Mouse (Mus musculus) limb, embryonic 14.5 days (tissue): ENCODE measurements at regions not wholly inside any gene's neighbourhood (a gene's known extent, or its start where the extent isn't known, plus 50 kb on each side); places are given as distances from the start of the nearest gene placed in this dataset.
A peak's percentile ranks its signal among the peaks of the same experiment; 100 is the strongest.
"Not testable (repeated sequence)": the region's sequence is repeated elsewhere in the genome, so short reads cannot be mapped to it uniquely, and the experiment has no call there.

Source experiments
- ATAC-seq: fragments of 200-750 bp; cut with Nextera tagmentation; 2 replicates; pipeline ENCODE4 v1.8.0; 2017; ENCODE audit warnings: low read depth, moderate number of reproducible peaks, moderate TSS enrichment; ENCODE audit not compliant: low FRiP score
- DNase-seq: peaks from one replicate; pipeline ENCODE4 v3.0.0-alpha.2; 2015; ENCODE audit warnings: low spot score
- H3K27ac ChIP-seq: fragments of 300-500 bp; sonication (generic); replicated peaks from 2 replicates; pipeline ENCODE4 v1.5.1; 2014; ENCODE audit warnings: low read depth, mild to moderate bottlenecking, low read length, moderate library complexity, mixed read lengths
- H3K27me3 ChIP-seq: fragments of 300-500 bp; sonication (generic); 2 replicates; pipeline ENCODE4 v1.6.1; 2014; ENCODE audit warnings: low read length, mixed read lengths; ENCODE audit not compliant: control insufficient read depth, insufficient read depth
- H3K36me3 ChIP-seq: fragments of 300-500 bp; sonication (generic); 2 replicates; pipeline ENCODE4 v1.6.1; 2014; ENCODE audit warnings: mild to moderate bottlenecking, low read length, moderate library complexity, mixed read lengths; ENCODE audit not compliant: control insufficient read depth, insufficient read depth
- H3K4me1 ChIP-seq: fragments of 300-500 bp; sonication (generic); 2 replicates; pipeline ENCODE4 v1.6.1; 2014; ENCODE audit warnings: antibody characterized with exemption, low read length, mixed read lengths; ENCODE audit not compliant: control insufficient read depth, insufficient read depth
- H3K4me2 ChIP-seq: fragments of 300-500 bp; sonication (generic); replicated peaks from 2 replicates; pipeline ENCODE4 v1.6.1; 2014; ENCODE audit warnings: low read depth, mild to moderate bottlenecking, low read length, moderate library complexity; ENCODE audit not compliant: severe bottlenecking
- H3K4me3 ChIP-seq: fragments of 300-500 bp; sonication (generic); replicated peaks from 2 replicates; pipeline ENCODE4 v1.5.1; 2014; ENCODE audit warnings: low read length
- H3K9ac ChIP-seq: fragments of 300-500 bp; sonication (generic); 2 replicates; pipeline ENCODE4 v1.6.1; 2014; ENCODE audit warnings: mild to moderate bottlenecking, low read depth, low read length, moderate library complexity; ENCODE audit not compliant: severe bottlenecking
- H3K9me3 ChIP-seq: fragments of 300-500 bp; sonication (generic); 2 replicates; pipeline ENCODE4 v1.6.1; 2016; ENCODE audit warnings: low read length; ENCODE audit not compliant: control insufficient read depth
- POLR2A ChIP-seq: fragments of 200-500 bp; IDR thresholded peaks from 2 replicates; pipeline ENCODE4 v1.8.0; 2012; ENCODE audit warnings: inconsistent platforms, mild to moderate bottlenecking, moderate library complexity, borderline replicate concordance; ENCODE audit not compliant: insufficient read depth, insufficient read length; ENCODE audit errors: extremely low read depth
- whole genome bisulfite sequencing: fragments of 180-500 bp; shearing (Covaris S2); extraction: QIAGEN DNeasy Blood & Tissue Kit; methylation state at CpG from one replicate; pipeline ENCODE4 v1.1.7; 2014; 5-methylcytosine and 5-hydroxymethylcytosine counted together

- WGBS, result 61% methylated on average over 5 of the region's 5 CpGs
Observed at GRCm38 (mm10) chr7:106616932-106617331, 63.5 kb downstream of the Olfr693 start.

GRCm38 (mm10) chr7:106612723-106613122, 67.7 kb downstream of the Olfr693 start:
- ATAC-seq, result no peak
- Histone ChIP-seq H3K9me3 (no peaks in the 10 kb centered on the region), H3K9ac (no peak overlapping the region), H3K27ac (no peak overlapping the region), H3K27me3 (no peaks in the 10 kb centered on the region), H3K4me2 (no peak overlapping the region), H3K4me3 (no peak overlapping the region), H3K4me1 (no peaks in the 10 kb centered on the region), H3K36me3 (no peaks in the 10 kb centered on the region)
- WGBS, result 92% methylated on average over 1 of the region's 1 CpGs
- no peak for DNase-seq
- TF ChIP-seq POLR2A, result no peak

More at GRCm38 (mm10) chr7:106616932-106617331, 63.5 kb downstream of the Olfr693 start:
- not testable (repeated sequence) for H3K9me3 ChIP-seq, H3K4me3 ChIP-seq, ATAC-seq, H3K27me3 ChIP-seq, H3K9ac ChIP-seq, DNase-seq, H3K4me1 ChIP-seq, H3K4me2 ChIP-seq, H3K27ac ChIP-seq, H3K36me3 ChIP-seq

GRCm38 (mm10) chr7:106580424-106580823, 100.0 kb downstream of the Olfr693 start:
- ATAC-seq (no peak), DNase-seq (peak; percentile 3)
- Histone ChIP-seq H3K9ac (no peak overlapping the region), H3K4me1 (no peaks in the 10 kb centered on the region), H3K27me3 (no peaks in the 10 kb centered on the region), H3K27ac (no peak overlapping the region), H3K4me3 (no peak overlapping the region), H3K9me3 (no peaks in the 10 kb centered on the region), H3K36me3 (no peaks in the 10 kb centered on the region), H3K4me2 (no peak overlapping the region)
- WGBS, result 71% methylated on average over 3 of the region's 3 CpGs
- TF ChIP-seq POLR2A, result no peak

- H3K27ac ChIP-seq, H3K9ac ChIP-seq, H3K9me3 ChIP-seq, H3K4me3 ChIP-seq, H3K36me3 ChIP-seq, ATAC-seq, H3K27me3 ChIP-seq, DNase-seq, H3K4me2 ChIP-seq, H3K4me1 ChIP-seq: not testable (repeated sequence)
- 90% methylated on average over 2 of the region's 2 CpGs for WGBS
Observed at GRCm38 (mm10) chr7:106568251-106568650, 112.1 kb downstream of the Olfr693 start.

GRCm38 (mm10) chr7:106550881-106551575, 129.4 kb downstream of the Olfr693 start:
- Histone ChIP-seq H3K27me3 (no peaks in the 10 kb centered on the region), H3K4me3 (no peak overlapping the region), H3K4me1 (no peaks in the 10 kb centered on the region), H3K9ac (no peak overlapping the region), H3K27ac (no peak overlapping the region), H3K4me2 (no peak overlapping the region), H3K36me3 (no peaks in the 10 kb centered on the region), H3K9me3 (no peaks in the 10 kb centered on the region)
- ATAC-seq, result no peak
- no peak for TF ChIP-seq POLR2A
- DNase-seq, result no peak
- WGBS, result 76% methylated on average over 2 of the region's 2 CpGs

GRCm38 (mm10) chr7:106529433-106530102, 150.8 kb downstream of the Olfr693 start:
- not testable (repeated sequence) for H3K27me3 ChIP-seq, ATAC-seq, H3K9ac ChIP-seq, H3K4me2 ChIP-seq, H3K9me3 ChIP-seq, DNase-seq, H3K27ac ChIP-seq, H3K4me3 ChIP-seq, H3K36me3 ChIP-seq, H3K4me1 ChIP-seq
- 62% methylated on average over 2 of the region's 2 CpGs for WGBS

GRCm38 (mm10) chr7:106529023-106529422, 151.4 kb downstream of the Olfr693 start:
- 65% methylated on average over 2 of the region's 2 CpGs for WGBS
- not testable (repeated sequence) for H3K9ac ChIP-seq, H3K9me3 ChIP-seq, H3K27me3 ChIP-seq, H3K27ac ChIP-seq, H3K4me3 ChIP-seq, ATAC-seq, DNase-seq, H3K36me3 ChIP-seq, H3K4me1 ChIP-seq, H3K4me2 ChIP-seq
